Mouse (Mus musculus): ENCODE measurements at regions not wholly inside any gene's neighbourhood (a gene's known extent, or its start where the extent isn't known, plus 50 kb on each side); places are given as distances from the start of the nearest gene placed in this dataset.

DNA sequence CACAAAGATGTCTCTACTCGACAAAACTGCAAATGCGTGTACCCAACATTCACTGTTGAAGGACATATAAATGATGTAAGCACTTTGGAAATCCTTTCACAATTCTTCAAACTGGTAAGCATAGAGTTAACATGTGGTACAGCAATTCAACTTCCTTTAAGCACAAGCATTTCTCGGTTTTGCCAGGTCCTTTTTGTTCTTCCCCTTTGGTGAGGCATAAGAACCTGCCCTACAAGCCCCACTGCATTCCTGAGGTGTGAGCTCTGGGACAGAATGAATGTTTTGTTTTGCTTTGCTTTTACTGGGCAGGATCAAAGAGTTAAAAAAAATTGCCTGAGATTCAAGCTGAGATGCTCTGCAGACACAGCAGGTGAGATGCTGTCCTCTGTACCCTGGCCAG lies 793.9 kb downstream of the Inhba start:
- no peak for TF ChIP-seq CTCF (IDR thresholded peaks at IDR 0.05; ENCODE audit: control insufficient read depth, insufficient read depth, insufficient replicate concordance, low read depth, low read length)
- TF ChIP-seq POLR2A (IDR thresholded peaks at IDR 0.05; ENCODE audit: control insufficient read depth, low read depth, low read length): no peak

All from testis, adult 2 months (tissue).